In the genomic region with DNA sequence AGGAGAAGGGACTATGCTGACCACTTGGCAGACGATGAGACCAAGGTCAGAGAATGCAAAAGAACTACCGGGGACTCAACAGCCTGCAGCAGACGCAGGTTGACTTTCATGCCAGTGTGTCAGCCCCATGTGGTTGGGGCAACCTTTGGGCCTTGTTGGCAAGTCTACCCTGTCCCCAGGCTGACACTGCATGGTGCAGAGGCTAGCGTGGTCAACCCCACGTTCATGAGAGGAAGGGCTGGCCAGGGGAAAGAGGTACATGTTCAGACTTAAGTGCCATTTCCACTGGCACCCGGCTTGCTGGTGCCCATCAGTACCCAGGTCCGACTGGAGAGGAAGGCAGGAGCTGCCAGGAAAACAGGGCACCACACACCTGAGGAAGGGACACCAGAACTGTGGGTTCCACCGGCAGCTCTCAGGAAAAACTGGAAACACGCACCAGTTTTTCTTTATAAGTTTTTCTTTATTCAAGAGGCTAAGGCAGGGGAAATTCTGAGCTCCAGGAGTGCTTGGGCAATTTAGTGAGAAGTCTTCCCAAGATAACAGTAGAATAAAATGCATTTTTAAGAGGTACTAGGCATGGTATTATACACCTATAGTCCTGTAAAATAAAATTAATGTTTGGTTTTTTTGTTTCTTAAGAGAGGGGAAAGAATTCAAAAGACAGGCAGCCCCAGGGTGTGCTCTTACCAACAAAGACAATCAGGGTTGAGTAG, we compare ENCODE assay signal across 10 mouse cellular contexts.
DNase-seq lines count a peak whose midpoint lies in the region; ATAC-seq and TF ChIP-seq lines count a peak whose summit lies in the region.
"Had no signal": no experiment of that assay in that cellular context is flagged by ENCODE, and none has a peak within 500 bp of the region (broad histone marks: within the 10 kb centered on the region; RNA-seq: fewer than 3 reads in every experiment).

No protein-coding gene starts in this region.

- H3K27me3 ChIP-seq in heart, embryonic 10.5 days (ENCODE audit: insufficient read depth, poor library complexity, severe bottlenecking), result 0 out of 2 replicates have a peak, but pooled peaks cover 8% of the 10 kb centered on the region
- H3K27me3 ChIP-seq in lung, postnatal 0 days (replicated peaks; ENCODE audit: insufficient read depth, low read length), result no peaks in the 10 kb centered on the region
- no peaks in the 10 kb centered on the region for H3K27me3 ChIP-seq in embryonic facial prominence, embryonic 15.5 days
- no peaks in the 10 kb centered on the region for H3K27me3 ChIP-seq in liver, embryonic 16.5 days (ENCODE audit: control insufficient read depth, insufficient read depth, low read depth, low read length)
- H3K27me3 ChIP-seq: hindbrain, embryonic 12.5 days; neural tube, embryonic 12.5 days had no signal

- no peaks in the 10 kb centered on the region for H3K9me3 ChIP-seq in heart, embryonic 10.5 days
- H3K9me3 ChIP-seq in lung, postnatal 0 days (ENCODE audit: low read length), result no peaks in the 10 kb centered on the region
- no peaks in the 10 kb centered on the region for H3K9me3 ChIP-seq in embryonic facial prominence, embryonic 15.5 days (replicated peaks)
- no peaks in the 10 kb centered on the region for H3K9me3 ChIP-seq in liver, embryonic 16.5 days (replicated peaks; ENCODE audit: control insufficient read depth, low read length)
- H3K9me3 ChIP-seq: hindbrain, embryonic 12.5 days; neural tube, embryonic 12.5 days had no signal

- TF ChIP-seq CTCF in lung, postnatal 0 days (IDR thresholded peaks at IDR 0.05), result no peak
- no peak for TF ChIP-seq CTCF in lung, adult 2 months (IDR thresholded peaks at IDR 0.05; ENCODE audit: insufficient read depth, low read length)

- H3K4me1 ChIP-seq in heart, embryonic 10.5 days, result peaks cover 34% of the 10 kb centered on the region
- peaks cover 15% of the 10 kb centered on the region; the same call in 1 of the 2 replicates for H3K4me1 ChIP-seq in lung, postnatal 0 days (ENCODE audit: insufficient read depth, low read depth, low read length)
- H3K4me1 ChIP-seq in lung, adult 2 months (ENCODE audit: control insufficient read depth, insufficient read depth, low read length), result peaks cover 18% of the 10 kb centered on the region
- peaks cover 77% of the 10 kb centered on the region for H3K4me1 ChIP-seq in embryonic facial prominence, embryonic 15.5 days
- peaks cover 75% of the 10 kb centered on the region for H3K4me1 ChIP-seq in liver, embryonic 16.5 days (ENCODE audit: control insufficient read depth, low read depth, low read length)

- no peak overlapping the region for H3K4me3 ChIP-seq in heart, embryonic 10.5 days
- no peak overlapping the region for H3K4me3 ChIP-seq in lung, postnatal 0 days (ENCODE audit: low read depth, low read length)
- H3K4me3 ChIP-seq in lung, adult 2 months (replicated peaks; ENCODE audit: extremely low read depth, low read depth, low read length), result no peak overlapping the region
- H3K4me3 ChIP-seq in embryonic facial prominence, embryonic 15.5 days (replicated peaks), result no peak overlapping the region
- no peak overlapping the region for H3K4me3 ChIP-seq in liver, embryonic 16.5 days (ENCODE audit: low read depth, low read length)
- H3K4me3 ChIP-seq: hindbrain, embryonic 12.5 days; neural tube, embryonic 12.5 days had no signal

- TF ChIP-seq POLR2A in lung, adult 2 months (IDR thresholded peaks at IDR 0.05; ENCODE audit: borderline replicate concordance, extremely low read depth, low read depth, low read length), result no peak

- no peak for TF ChIP-seq EP300 in lung, postnatal 0 days (IDR thresholded peaks at IDR 0.05)

- 68% methylated on average over 9 of the region's 9 CpGs for WGBS in heart, embryonic 10.5 days
- 57% methylated on average over 9 of the region's 9 CpGs for whole genome bisulfite sequencing in lung, postnatal 0 days
- WGBS in lung, adult 2 months, result 55% methylated on average over 9 of the region's 9 CpGs
- WGBS in embryonic facial prominence, embryonic 15.5 days, result 70% methylated on average over 9 of the region's 9 CpGs
- WGBS in liver, embryonic 16.5 days (ENCODE audit: insufficient replicate concordance), result 42% methylated on average over 9 of the region's 9 CpGs

- H3K36me3 ChIP-seq in heart, embryonic 10.5 days, result no peaks in the 10 kb centered on the region
- no peaks in the 10 kb centered on the region for H3K36me3 ChIP-seq in lung, postnatal 0 days (ENCODE audit: insufficient read depth, low read length)
- no peaks in the 10 kb centered on the region for H3K36me3 ChIP-seq in embryonic facial prominence, embryonic 15.5 days
- H3K36me3 ChIP-seq in liver, embryonic 16.5 days (ENCODE audit: control insufficient read depth, insufficient read depth), result no peaks in the 10 kb centered on the region
- H3K36me3 ChIP-seq: hindbrain, embryonic 12.5 days; neural tube, embryonic 12.5 days had no signal

- no peak overlapping the region for H3K4me2 ChIP-seq in lung, postnatal 0 days (replicated peaks; ENCODE audit: low read depth, low read length)
- no peak overlapping the region for H3K4me2 ChIP-seq in embryonic facial prominence, embryonic 15.5 days (replicated peaks)
- H3K4me2 ChIP-seq in liver, embryonic 16.5 days (ENCODE audit: low read depth, low read length), result no peak overlapping the region
- H3K4me2 ChIP-seq: hindbrain, embryonic 12.5 days; neural tube, embryonic 12.5 days had no signal

- H3K9ac ChIP-seq in lung, postnatal 0 days (replicated peaks; ENCODE audit: low read depth), result no peak overlapping the region
- no peak overlapping the region for H3K9ac ChIP-seq in embryonic facial prominence, embryonic 15.5 days
- H3K9ac ChIP-seq in liver, embryonic 16.5 days (ENCODE audit: low read depth, low read length), result no peak overlapping the region
- H3K9ac ChIP-seq: hindbrain, embryonic 12.5 days; neural tube, embryonic 12.5 days had no signal

- H3K27ac ChIP-seq in heart, embryonic 10.5 days, result peak overlapping the region; percentile 77
- 0 out of 2 replicates have a peak overlapping the region, but pooled peaks have one; percentile 1 for H3K27ac ChIP-seq in lung, postnatal 0 days (ENCODE audit: low read length)
- peak overlapping the region; percentile 45; the same call in 1 of the 2 replicates for H3K27ac ChIP-seq in embryonic facial prominence, embryonic 15.5 days (replicated peaks)
- H3K27ac ChIP-seq in liver, embryonic 16.5 days (ENCODE audit: low read length), result peak overlapping the region; percentile 54
- H3K27ac ChIP-seq: hindbrain, embryonic 12.5 days; neural tube, embryonic 12.5 days had no signal

- intact Hi-C loops in left cerebral cortex, postnatal 36 days (cut with DNase I), result loop anchor here (10.0 kb wide), 1 partner anchor 270 kb away; no protein-coding TSS in a partner anchor

- 0 out of 2 replicates have a peak, but pooled peaks have one; percentile 0 for ATAC-seq in lung, postnatal 0 days
- no peak for ATAC-seq in embryonic facial prominence, embryonic 15.5 days (ENCODE audit: insufficient number of reproducible peaks, low FRiP score, low TSS enrichment, low read depth)
- 0 out of 2 replicates have a peak, but pooled peaks have one; percentile 0 for ATAC-seq in liver, embryonic 16.5 days (ENCODE audit: low read depth)

- DNase-seq in heart, embryonic 10.5 days (ENCODE audit: low spot score), result no peak
- DNase-seq in heart, adult 9 months (ENCODE audit: low spot score in 2 of 2), result no peak
- DNase-seq in lung, postnatal 0 days (ENCODE audit: low spot score), result no peak
- DNase-seq in lung, adult 2 months, result no peak
- DNase-seq in left cerebral cortex, postnatal 36 days (ENCODE audit: low spot score in 2 of 2), result no peak
- DNase-seq in frontal cortex, adult 2 months (ENCODE audit: extremely low spot score in 1 of 2, low spot score in 1 of 2), result no peak

Comparison
In these comparisons a context has a peak if more than half of its experiments do, and no peak if none do; other contexts are left out.
1. H3K27ac ChIP-seq: peak in every context shown above with its lines; median percentile 77 in heart, embryonic 10.5 days; 54 in liver, embryonic 16.5 days; 45 in embryonic facial prominence, embryonic 15.5 days; 1 in lung, postnatal 0 days.